Mouse (Mus musculus) myocyte (in vitro differentiated cells): ENCODE measurements around the gene Tasp1.

Experiments
- MAX ChIP-seq: IDR thresholded peaks from one replicate; pipeline ENCODE4 v1.6.1; 2011; ENCODE audit warnings: low read depth, mild to moderate bottlenecking, control low read depth
- MYOD1 ChIP-seq, 3 experiments: IDR thresholded peaks; one replicate each; pipeline ENCODE4 v1.6.1; 2011; ENCODE audit warnings: control low read depth in 2 of 3, low read depth in 2 of 3, mild to moderate bottlenecking in 2 of 3, moderate library complexity in 1 of 3; ENCODE audit not compliant: insufficient read length in 2 of 3, control insufficient read depth in 1 of 3
- POLR2A ChIP-seq: IDR thresholded peaks from one replicate; pipeline ENCODE4 v1.6.1; 2011; ENCODE audit warnings: low read depth, mild to moderate bottlenecking, control low read depth, moderate library complexity; ENCODE audit not compliant: insufficient read length
- TCF12 ChIP-seq: IDR thresholded peaks from one replicate; pipeline ENCODE4 v1.6.1; 2011; ENCODE audit warnings: mild to moderate bottlenecking, control low read depth; ENCODE audit not compliant: poor library complexity, insufficient read depth, severe bottlenecking
- TCF3 ChIP-seq: IDR thresholded peaks from one replicate; pipeline ENCODE4 v1.6.1; 2011; ENCODE audit warnings: low read depth, control low read depth; ENCODE audit not compliant: insufficient read length

- TF ChIP-seq POLR2A, result no peak
- TF ChIP-seq MAX, result no peak
- TF ChIP-seq MYOD1 (IDR thresholded peaks at IDR 0.05; ENCODE audit: control insufficient read depth in 1 of 3, insufficient read length in 2 of 3, low read depth in 2 of 3), result no peak
- TF ChIP-seq TCF12, result no peak
- TF ChIP-seq TCF3, result no peak
Measured at GRCm38 (mm10) chr2:139804041-139804440, 262.6 kb downstream of the Tasp1 start.
